Mouse (Mus musculus): Measurements from ENCODE around the gene Aph1a. TPM values are rescaled to one million over a fixed set of nuclear protein-coding genes. Genes with fewer than 3 reads are reported as not detected.

The Aph1a gene
- polyA plus RNA-seq, 2 experiments, result 35.8 to 116 TPM

DNA sequence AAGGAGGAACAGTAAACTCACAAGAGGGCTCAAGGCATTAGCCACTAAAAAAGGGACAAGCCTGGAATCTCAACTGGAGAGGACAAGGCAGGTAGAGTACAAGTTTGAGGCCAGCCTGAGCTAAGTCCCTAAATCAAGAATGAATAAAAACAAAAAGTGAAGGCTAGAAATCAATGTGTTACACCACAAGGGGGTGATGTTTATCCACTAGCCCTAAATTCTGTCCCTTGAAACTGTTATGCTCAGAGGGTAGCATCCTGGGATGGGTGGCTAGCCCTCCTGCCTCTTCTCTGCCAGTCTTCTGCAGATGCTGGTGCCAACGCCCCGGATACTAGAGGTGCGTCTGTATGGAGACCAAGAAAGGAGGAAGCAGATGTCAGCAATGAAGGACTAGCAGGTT, 33.4 kb upstream of the Aph1a start:
- no peak for ATAC-seq (ENCODE audit: low FRiP score, low read depth)
- TF ChIP-seq POLR2A (IDR thresholded peaks at IDR 0.05; ENCODE audit: borderline replicate concordance, extremely low read depth, insufficient read depth, insufficient read length), result no peak
- WGBS, result 90% methylated on average over 3 of the region's 3 CpGs
- no peaks in the 10 kb centered on the region for H3K4me1 ChIP-seq (ENCODE audit: control insufficient read depth, insufficient read depth, low read length)
- H3K9me3 ChIP-seq (ENCODE audit: control insufficient read depth, low read length), result no peaks in the 10 kb centered on the region
- no peak overlapping the region for H3K4me3 ChIP-seq (replicated peaks; ENCODE audit: low read length)
- no peak overlapping the region for H3K9ac ChIP-seq (ENCODE audit: low read depth, low read length, severe bottlenecking)
- H3K4me2 ChIP-seq (replicated peaks; ENCODE audit: low read depth, low read length, severe bottlenecking), result no peak overlapping the region
- no peaks in the 10 kb centered on the region for H3K27me3 ChIP-seq (ENCODE audit: control insufficient read depth, insufficient read depth, low read length)
- no peak overlapping the region for H3K27ac ChIP-seq (replicated peaks; ENCODE audit: low read depth, low read length)
- H3K36me3 ChIP-seq (ENCODE audit: control insufficient read depth, insufficient read depth, low read length), result peaks cover 23% of the 10 kb centered on the region
- DNase-seq (ENCODE audit: low spot score), result no peak

DNA sequence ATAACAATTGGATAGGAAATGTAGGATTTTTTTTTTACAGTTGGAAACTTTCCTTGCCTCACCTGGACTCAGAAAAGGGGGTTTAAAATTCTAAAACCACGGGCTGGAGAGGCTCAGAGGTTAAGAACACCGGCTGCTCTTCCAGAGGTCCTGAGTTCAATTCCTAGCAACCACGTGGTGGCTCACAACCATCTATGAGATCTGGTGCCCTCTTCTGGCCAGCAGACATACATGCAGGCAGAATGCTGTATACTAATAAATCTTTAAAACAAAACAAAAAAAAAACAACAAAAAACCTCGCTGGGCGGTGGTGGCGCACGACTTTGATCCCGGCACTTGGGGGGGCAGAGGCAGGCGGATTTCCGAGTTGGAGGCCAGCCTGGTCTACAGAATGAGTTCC, 32.6 kb upstream of the Aph1a start:
- no peak overlapping the region for H3K9ac ChIP-seq (ENCODE audit: low read depth, low read length, severe bottlenecking)
- no peaks in the 10 kb centered on the region for H3K27me3 ChIP-seq (ENCODE audit: control insufficient read depth, insufficient read depth, low read length)
- peaks cover 25% of the 10 kb centered on the region for H3K36me3 ChIP-seq (ENCODE audit: control insufficient read depth, insufficient read depth, low read length)
- no peak overlapping the region for H3K4me3 ChIP-seq (replicated peaks; ENCODE audit: low read length)
- WGBS, result 80% methylated on average over 10 of the region's 10 CpGs
- H3K27ac ChIP-seq (replicated peaks; ENCODE audit: low read depth, low read length), result no peak overlapping the region
- no peaks in the 10 kb centered on the region for H3K4me1 ChIP-seq (ENCODE audit: control insufficient read depth, insufficient read depth, low read length)
- no peak overlapping the region for H3K4me2 ChIP-seq (replicated peaks; ENCODE audit: low read depth, low read length, severe bottlenecking)
- no peak for TF ChIP-seq POLR2A (IDR thresholded peaks at IDR 0.05; ENCODE audit: borderline replicate concordance, extremely low read depth, insufficient read depth, insufficient read length)
- H3K9me3 ChIP-seq (ENCODE audit: control insufficient read depth, low read length), result no peaks in the 10 kb centered on the region
- ATAC-seq (ENCODE audit: low FRiP score, low read depth), result no peak
- no peak for DNase-seq (ENCODE audit: low spot score)

DNA sequence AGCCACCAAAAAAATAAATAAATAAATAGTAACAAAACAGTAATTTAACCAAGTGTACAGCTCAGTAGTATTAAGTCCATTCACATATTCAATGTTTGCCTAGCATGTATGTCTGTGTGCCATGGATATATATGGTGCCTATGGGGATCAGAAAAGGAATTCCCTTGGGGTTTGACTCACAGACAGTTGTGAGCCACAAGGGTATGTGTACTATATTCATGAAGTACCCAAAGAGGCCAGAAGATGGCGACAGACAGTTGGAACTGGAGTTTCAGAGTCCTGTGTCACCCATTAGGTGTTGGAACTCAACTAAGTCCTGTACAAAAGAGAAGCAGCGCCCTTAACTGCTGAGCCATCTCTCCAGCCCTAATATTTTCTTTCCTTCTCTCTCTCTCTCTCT, 32.0 kb upstream of the Aph1a start:
- Histone ChIP-seq H3K9ac (ENCODE audit: low read depth, low read length, severe bottlenecking) (no peak overlapping the region), H3K27me3 (ENCODE audit: control insufficient read depth, insufficient read depth, low read length) (no peaks in the 10 kb centered on the region), H3K4me3 (replicated peaks; ENCODE audit: low read length) (no peak overlapping the region), H3K4me1 (ENCODE audit: control insufficient read depth, insufficient read depth, low read length) (no peaks in the 10 kb centered on the region), H3K9me3 (ENCODE audit: control insufficient read depth, low read length) (no peaks in the 10 kb centered on the region), H3K36me3 (ENCODE audit: control insufficient read depth, insufficient read depth, low read length) (peaks cover 28% of the 10 kb centered on the region), H3K4me2 (replicated peaks; ENCODE audit: low read depth, low read length, severe bottlenecking) (no peak overlapping the region), H3K27ac (replicated peaks; ENCODE audit: low read depth, low read length) (no peak overlapping the region)
- ATAC-seq (ENCODE audit: low FRiP score, low read depth), result peak; percentile 72; the same call in 1 of the 2 replicates
- DNase-seq (ENCODE audit: low spot score), result peak; percentile 84
- 34% methylated on average over 2 of the region's 2 CpGs for WGBS
- TF ChIP-seq POLR2A (IDR thresholded peaks at IDR 0.05; ENCODE audit: borderline replicate concordance, extremely low read depth, insufficient read depth, insufficient read length), result no peak

DNA sequence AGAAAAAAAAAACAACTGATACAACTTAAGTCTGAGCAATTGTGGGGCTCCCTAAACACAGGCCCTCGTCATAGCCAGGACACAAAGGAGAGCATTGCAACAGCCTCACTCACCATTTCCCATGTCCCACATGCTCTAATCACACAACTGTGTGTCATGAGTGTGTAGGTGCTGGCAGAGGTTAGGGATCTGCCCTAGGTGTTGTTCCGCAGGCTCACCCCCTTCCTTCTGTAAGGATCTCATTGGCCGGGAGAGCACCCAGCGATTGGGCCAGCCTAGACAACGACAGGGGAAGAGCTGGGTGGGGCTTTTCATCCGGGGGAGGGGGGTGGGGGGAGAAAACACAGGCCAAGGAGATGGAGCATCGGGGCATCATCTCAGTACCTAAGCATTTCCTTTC, 30.2 kb upstream of the Aph1a start:
- Histone ChIP-seq H3K4me2 (replicated peaks; ENCODE audit: low read depth, low read length, severe bottlenecking) (no peak overlapping the region), H3K27me3 (ENCODE audit: control insufficient read depth, insufficient read depth, low read length) (no peaks in the 10 kb centered on the region), H3K9me3 (ENCODE audit: control insufficient read depth, low read length) (no peaks in the 10 kb centered on the region), H3K9ac (ENCODE audit: low read depth, low read length, severe bottlenecking) (no peak overlapping the region), H3K4me3 (replicated peaks; ENCODE audit: low read length) (no peak overlapping the region), H3K27ac (replicated peaks; ENCODE audit: low read depth, low read length) (no peak overlapping the region), H3K36me3 (ENCODE audit: control insufficient read depth, insufficient read depth, low read length) (peaks cover 45% of the 10 kb centered on the region), H3K4me1 (ENCODE audit: control insufficient read depth, insufficient read depth, low read length) (no peaks in the 10 kb centered on the region)
- no peak for TF ChIP-seq POLR2A (IDR thresholded peaks at IDR 0.05; ENCODE audit: borderline replicate concordance, extremely low read depth, insufficient read depth, insufficient read length)
- DNase-seq (ENCODE audit: low spot score), result no peak
- whole genome bisulfite sequencing, result 77% methylated on average over 7 of the region's 7 CpGs
- ATAC-seq (ENCODE audit: low FRiP score, low read depth), result no peak

DNA sequence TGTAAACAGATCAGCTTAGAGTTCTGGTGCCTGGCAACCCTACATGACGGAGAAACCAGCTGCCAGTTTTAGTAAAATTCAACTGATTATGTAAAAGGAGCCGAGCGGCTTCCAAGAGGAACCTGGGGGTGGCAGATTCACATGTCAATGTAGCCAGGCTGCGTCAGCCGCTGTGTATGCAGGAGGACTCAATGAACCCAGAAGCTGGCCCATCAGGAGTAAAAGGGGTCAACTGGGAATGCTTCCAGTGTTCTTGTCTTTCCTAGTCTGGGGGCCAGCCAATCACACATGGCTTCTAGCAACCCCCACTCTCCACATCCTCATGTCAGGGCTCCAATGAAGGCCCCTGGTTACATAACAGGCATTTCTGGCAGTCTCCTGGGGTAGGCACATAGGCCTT, 28.7 kb upstream of the Aph1a start:
- Histone ChIP-seq H3K27ac (replicated peaks; ENCODE audit: low read depth, low read length) (no peak overlapping the region), H3K9me3 (ENCODE audit: control insufficient read depth, low read length) (no peaks in the 10 kb centered on the region), H3K27me3 (ENCODE audit: control insufficient read depth, insufficient read depth, low read length) (no peaks in the 10 kb centered on the region), H3K4me1 (ENCODE audit: control insufficient read depth, insufficient read depth, low read length) (no peaks in the 10 kb centered on the region), H3K36me3 (ENCODE audit: control insufficient read depth, insufficient read depth, low read length) (peaks cover 59% of the 10 kb centered on the region), H3K9ac (ENCODE audit: low read depth, low read length, severe bottlenecking) (no peak overlapping the region), H3K4me2 (replicated peaks; ENCODE audit: low read depth, low read length, severe bottlenecking) (no peak overlapping the region), H3K4me3 (replicated peaks; ENCODE audit: low read length) (no peak overlapping the region)
- 80% methylated on average over 5 of the region's 5 CpGs for WGBS
- ATAC-seq (ENCODE audit: low FRiP score, low read depth), result no peak
- no peak for TF ChIP-seq POLR2A (IDR thresholded peaks at IDR 0.05; ENCODE audit: borderline replicate concordance, extremely low read depth, insufficient read depth, insufficient read length)
- DNase-seq (ENCODE audit: low spot score), result no peak

DNA sequence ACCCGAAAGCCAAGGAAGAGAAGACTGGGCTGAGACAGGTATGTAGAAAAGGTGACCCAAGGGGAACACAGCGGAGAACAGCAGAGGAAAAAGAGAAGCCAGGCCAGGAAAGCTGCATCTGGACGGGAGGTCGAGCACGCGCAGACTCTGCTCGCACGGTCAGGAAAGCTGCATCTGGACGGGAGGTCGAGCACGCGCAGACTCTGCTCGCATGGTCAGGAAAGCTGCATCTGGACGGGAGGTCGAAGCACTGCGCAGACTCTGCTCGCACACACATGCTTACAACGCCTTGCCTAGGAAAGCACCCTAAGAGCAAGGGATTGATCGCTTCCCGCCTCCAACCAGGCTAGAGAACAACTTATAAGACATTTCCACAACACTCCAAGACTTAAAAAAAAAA, 28.2 kb upstream of the Aph1a start:
- 89% methylated on average over 20 of the region's 20 CpGs for WGBS
- Histone ChIP-seq H3K27me3 (ENCODE audit: control insufficient read depth, insufficient read depth, low read length) (no peaks in the 10 kb centered on the region), H3K9ac (ENCODE audit: low read depth, low read length, severe bottlenecking) (no peak overlapping the region), H3K4me1 (ENCODE audit: control insufficient read depth, insufficient read depth, low read length) (no peaks in the 10 kb centered on the region), H3K27ac (replicated peaks; ENCODE audit: low read depth, low read length) (no peak overlapping the region), H3K9me3 (ENCODE audit: control insufficient read depth, low read length) (no peaks in the 10 kb centered on the region), H3K36me3 (ENCODE audit: control insufficient read depth, insufficient read depth, low read length) (peaks cover 62% of the 10 kb centered on the region), H3K4me3 (replicated peaks; ENCODE audit: low read length) (no peak overlapping the region), H3K4me2 (replicated peaks; ENCODE audit: low read depth, low read length, severe bottlenecking) (no peak overlapping the region)
- ATAC-seq (ENCODE audit: low FRiP score, low read depth), result no peak
- TF ChIP-seq POLR2A (IDR thresholded peaks at IDR 0.05; ENCODE audit: borderline replicate concordance, extremely low read depth, insufficient read depth, insufficient read length), result no peak
- no peak for DNase-seq (ENCODE audit: low spot score)
